Mouse (Mus musculus): ENCODE results near the gene Szrd1. TPM values are rescaled to one million over a fixed set of nuclear protein-coding genes. Genes with fewer than 3 reads are reported as not detected.
"Not testable (repeated sequence)": the region's sequence is repeated elsewhere in the genome, so short reads cannot be mapped to it uniquely, and the experiment has no call there.

Gene Szrd1
- polyA plus RNA-seq, 1 experiment: 136 TPM

- Histone ChIP-seq H3K4me3 (replicated peaks) (peak overlapping the region; percentile 94), H3K36me3 (replicated peaks; ENCODE audit: low read length) (peaks cover 4% of the 10 kb centered on the region), H3K27me3 (replicated peaks) (no peaks in the 10 kb centered on the region), H3K4me1 (peaks cover 53% of the 10 kb centered on the region), H3K9me3 (no peaks in the 10 kb centered on the region)
- TF ChIP-seq FLI1 (IDR thresholded peaks at IDR 0.05; ENCODE audit: low read length) (no peak), GATA1 (IDR thresholded peaks at IDR 0.05; ENCODE audit: borderline replicate concordance, low read length) (no peak)
These were observed 8.6 kb upstream of the Szrd1 start for GRCm38 (mm10) chr4:141148009-141148801.

- TF ChIP-seq GATA1 (IDR thresholded peaks at IDR 0.05; ENCODE audit: borderline replicate concordance, low read length) (no peak), FLI1 (IDR thresholded peaks at IDR 0.05; ENCODE audit: low read length) (no peak)
- Histone ChIP-seq H3K9me3 (no peaks in the 10 kb centered on the region), H3K4me1 (peaks cover 52% of the 10 kb centered on the region), H3K36me3 (replicated peaks; ENCODE audit: low read length) (peaks cover under 1% of the 10 kb centered on the region), H3K4me3 (replicated peaks) (peak within 1 kb of the TSS; percentile 94), H3K27me3 (replicated peaks) (no peaks in the 10 kb centered on the region)
These were observed 7.8 kb upstream of the Szrd1 start, which contains the start of gene Fbxo42 for GRCm38 (mm10) chr4:141147112-141148008. Fbxo42 (plus strand) TSS chr4:141147913.

GRCm38 (mm10) chr4:141146491-141147033 is 7.0 kb upstream of the Szrd1 start:
- Histone ChIP-seq H3K27me3 (replicated peaks) (no peaks in the 10 kb centered on the region), H3K36me3 (replicated peaks; ENCODE audit: low read length) (no peaks in the 10 kb centered on the region), H3K4me3 (replicated peaks) (peak overlapping the region; percentile 94), H3K4me1 (peaks cover 51% of the 10 kb centered on the region), H3K9me3 (no peaks in the 10 kb centered on the region)
- TF ChIP-seq GATA1 (IDR thresholded peaks at IDR 0.05; ENCODE audit: borderline replicate concordance, low read length) (no peak), FLI1 (IDR thresholded peaks at IDR 0.05; ENCODE audit: low read length) (no peak)

- H3K4me3 ChIP-seq (replicated peaks); H3K36me3 ChIP-seq (replicated peaks; ENCODE audit: low read length); H3K27me3 ChIP-seq (replicated peaks); H3K9me3 ChIP-seq: not testable (repeated sequence)
- H3K4me1 ChIP-seq: peaks cover 48% of the 10 kb centered on the region
These were observed 5.5 kb upstream of the Szrd1 start for GRCm38 (mm10) chr4:141145124-141145523.

GRCm38 (mm10) chr4:141142285-141142811 is 2.8 kb upstream of the Szrd1 start:
- H3K4me1 ChIP-seq: peaks cover 47% of the 10 kb centered on the region
- H3K27me3 ChIP-seq (replicated peaks): no peaks in the 10 kb centered on the region
- TF ChIP-seq GATA1 (IDR thresholded peaks at IDR 0.05; ENCODE audit: borderline replicate concordance, low read length) (no peak), FLI1 (IDR thresholded peaks at IDR 0.05; ENCODE audit: low read length) (no peak)
- no peaks in the 10 kb centered on the region for H3K36me3 ChIP-seq (replicated peaks; ENCODE audit: low read length)
- H3K9me3 ChIP-seq: no peaks in the 10 kb centered on the region
- H3K4me3 ChIP-seq (replicated peaks): peak overlapping the region; percentile 72

GRCm38 (mm10) chr4:141140967-141141366 is 1.4 kb upstream of the Szrd1 start:
- TF ChIP-seq GATA1 (IDR thresholded peaks at IDR 0.05; ENCODE audit: borderline replicate concordance, low read length) (no peak), FLI1 (IDR thresholded peaks at IDR 0.05; ENCODE audit: low read length) (no peak)
- Histone ChIP-seq H3K4me1 (peaks cover 51% of the 10 kb centered on the region), H3K36me3 (replicated peaks; ENCODE audit: low read length) (peaks cover 11% of the 10 kb centered on the region), H3K9me3 (no peaks in the 10 kb centered on the region), H3K27me3 (replicated peaks) (no peaks in the 10 kb centered on the region), H3K4me3 (replicated peaks) (no peak overlapping the region)

GRCm38 (mm10) chr4:141140354-141140753 is 779 bp upstream of the Szrd1 start:
- not testable (repeated sequence) for H3K27me3 ChIP-seq (replicated peaks); H3K9me3 ChIP-seq; H3K4me3 ChIP-seq (replicated peaks)
- peaks cover 55% of the 10 kb centered on the region for H3K4me1 ChIP-seq
- peaks cover 14% of the 10 kb centered on the region for H3K36me3 ChIP-seq (replicated peaks; ENCODE audit: low read length)

GRCm38 (mm10) chr4:141138425-141139115 is 1.0 kb downstream of the Szrd1 start:
- no peaks in the 10 kb centered on the region for H3K27me3 ChIP-seq (replicated peaks)
- H3K9me3 ChIP-seq: no peaks in the 10 kb centered on the region
- peaks cover 62% of the 10 kb centered on the region for H3K4me1 ChIP-seq
- no peak for TF ChIP-seq FLI1 (IDR thresholded peaks at IDR 0.05; ENCODE audit: low read length)
- H3K36me3 ChIP-seq (replicated peaks; ENCODE audit: low read length): peaks cover 29% of the 10 kb centered on the region
- H3K4me3 ChIP-seq (replicated peaks): peak overlapping the region; percentile 95

- Histone ChIP-seq H3K4me1 (peaks cover 64% of the 10 kb centered on the region), H3K4me3 (replicated peaks) (peak overlapping the region; percentile 9), H3K36me3 (replicated peaks; ENCODE audit: low read length) (peaks cover 30% of the 10 kb centered on the region)
- not testable (repeated sequence) for H3K9me3 ChIP-seq; H3K27me3 ChIP-seq (replicated peaks)
These were observed 1.8 kb downstream of the Szrd1 start for GRCm38 (mm10) chr4:141137740-141138139.
